Mouse (Mus musculus): ENCODE results near the gene Sbno2. TPM values are rescaled to one million over a fixed set of nuclear protein-coding genes. Genes with fewer than 3 reads are reported as not detected.
A peak's percentile ranks its signal among the peaks of the same experiment; 100 is the strongest.

Gene Sbno2
- polyA plus RNA-seq, 1 experiment from 2014 or later = 13.2 TPM

DNA sequence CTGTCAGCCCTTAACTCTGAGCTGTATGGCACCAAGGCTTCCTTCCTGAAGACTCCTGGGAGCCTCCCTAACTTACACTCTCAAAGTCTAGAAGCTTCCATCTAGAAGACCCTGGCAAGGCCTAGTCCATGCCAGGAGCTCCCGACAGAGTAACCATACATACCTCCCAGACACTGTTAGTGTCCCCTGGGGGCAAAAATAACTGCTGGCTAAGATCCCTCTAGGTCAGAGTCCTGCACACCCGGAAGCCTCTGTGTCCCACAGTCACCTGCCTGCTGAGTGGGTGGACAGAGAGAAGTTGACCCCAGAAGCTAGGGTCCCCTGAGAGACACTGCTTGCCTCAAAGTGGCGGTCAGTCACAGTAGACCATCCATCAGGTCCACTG is 33.9 kb downstream of the Sbno2 start:
- Histone ChIP-seq H3K36me3 (ENCODE audit: control insufficient read depth, insufficient read depth, low read length) (no peaks in the 10 kb centered on the region; the same call in 1 of the 2 replicates), H3K4me2 (replicated peaks; ENCODE audit: low read depth, low read length) (no peak overlapping the region), H3K9me3 (ENCODE audit: control insufficient read depth, low read depth, low read length) (no peaks in the 10 kb centered on the region), H3K4me1 (ENCODE audit: control insufficient read depth, insufficient read depth, low read length) (peaks cover 17% of the 10 kb centered on the region), H3K27me3 (ENCODE audit: control insufficient read depth, insufficient read depth, low read length) (no peaks in the 10 kb centered on the region), H3K4me3 (ENCODE audit: low read depth, low read length) (no peak overlapping the region), H3K9ac (replicated peaks; ENCODE audit: low read depth, low read length) (no peak overlapping the region), H3K27ac (ENCODE audit: low read length) (peak overlapping the region; percentile 84)
- ATAC-seq (ENCODE audit: insufficient number of reproducible peaks, insufficient read depth, low FRiP score, low read depth) = no peak
- WGBS = 79% methylated on average over 3 of the region's 3 CpGs

DNA sequence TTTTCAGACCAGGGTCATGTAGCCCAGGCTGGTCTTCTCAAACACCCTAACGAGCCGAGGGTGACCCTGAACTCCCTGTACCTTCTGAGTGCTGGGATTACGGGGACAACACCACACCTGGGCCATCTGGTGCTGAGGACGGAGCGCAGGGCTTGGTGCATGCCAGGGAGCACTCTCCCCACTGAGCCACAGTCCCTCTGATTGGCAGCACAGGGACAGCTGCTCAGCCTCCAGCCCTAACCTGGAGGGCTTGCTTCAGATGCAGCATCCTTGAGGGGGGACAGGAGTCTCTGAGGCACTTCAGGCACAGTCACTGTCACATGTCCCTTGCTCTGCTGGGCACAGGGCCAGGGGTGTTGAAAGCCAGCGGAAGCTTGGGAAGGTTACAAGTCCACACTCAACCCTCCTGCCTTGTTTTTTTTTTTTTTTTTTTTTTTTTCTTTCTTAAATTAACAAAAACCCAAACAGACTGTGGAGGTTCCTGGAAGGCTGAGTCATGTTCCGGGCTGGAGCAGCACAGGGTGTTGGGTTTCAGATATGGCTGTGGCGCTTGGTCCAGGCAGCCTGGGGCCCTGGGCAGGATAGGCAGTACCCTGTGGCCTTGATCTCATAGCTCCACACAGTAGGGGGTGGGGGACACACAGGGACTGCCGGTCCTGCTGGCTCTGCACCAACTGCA is 34.4 kb downstream of the Sbno2 start:
- Histone ChIP-seq H3K27ac (ENCODE audit: low read length) (peak overlapping the region; percentile 84), H3K4me2 (replicated peaks; ENCODE audit: low read depth, low read length) (no peak overlapping the region), H3K9ac (replicated peaks; ENCODE audit: low read depth, low read length) (no peak overlapping the region), H3K27me3 (ENCODE audit: control insufficient read depth, insufficient read depth, low read length) (no peaks in the 10 kb centered on the region), H3K36me3 (ENCODE audit: control insufficient read depth, insufficient read depth, low read length) (no peaks in the 10 kb centered on the region; the same call in 1 of the 2 replicates), H3K9me3 (ENCODE audit: control insufficient read depth, low read depth, low read length) (no peaks in the 10 kb centered on the region), H3K4me1 (ENCODE audit: control insufficient read depth, insufficient read depth, low read length) (peaks cover 17% of the 10 kb centered on the region), H3K4me3 (ENCODE audit: low read depth, low read length) (no peak overlapping the region)
- peak; percentile 86 for ATAC-seq (ENCODE audit: insufficient number of reproducible peaks, insufficient read depth, low FRiP score, low read depth)
- 60% methylated on average over 9 of the region's 9 CpGs for whole genome bisulfite sequencing

DNA sequence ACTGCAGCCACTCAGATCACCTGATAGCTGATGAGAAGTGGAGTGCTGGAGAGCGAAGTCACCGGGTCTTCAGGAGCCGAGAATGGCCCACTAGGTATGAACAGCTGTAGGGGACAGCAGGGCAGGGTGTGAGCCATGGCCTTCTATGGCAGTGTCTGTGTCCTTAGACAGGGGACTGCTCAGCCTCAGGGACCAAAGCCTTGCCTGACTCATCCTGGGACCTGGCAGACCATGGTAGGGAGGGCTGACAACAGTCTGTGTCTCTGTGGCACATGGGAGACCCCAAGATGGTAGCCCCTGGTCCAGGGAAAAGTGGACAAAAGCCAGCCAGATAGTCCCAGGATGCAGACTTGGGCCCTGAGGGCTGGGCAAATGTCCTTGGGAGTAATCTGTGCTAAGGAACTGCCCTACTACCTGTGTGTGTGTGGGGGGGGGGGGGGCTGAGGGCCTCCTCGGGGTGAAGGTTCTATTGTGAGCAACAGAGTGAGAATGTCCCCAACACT is 35.4 kb downstream of the Sbno2 start:
- Histone ChIP-seq H3K27me3 (ENCODE audit: control insufficient read depth, insufficient read depth, low read length) (no peaks in the 10 kb centered on the region), H3K4me2 (replicated peaks; ENCODE audit: low read depth, low read length) (no peak overlapping the region), H3K4me1 (ENCODE audit: control insufficient read depth, insufficient read depth, low read length) (peaks cover 15% of the 10 kb centered on the region), H3K9ac (replicated peaks; ENCODE audit: low read depth, low read length) (no peak overlapping the region), H3K27ac (ENCODE audit: low read length) (no peak overlapping the region), H3K4me3 (ENCODE audit: low read depth, low read length) (no peak overlapping the region), H3K36me3 (ENCODE audit: control insufficient read depth, insufficient read depth, low read length) (peaks cover 1% of the 10 kb centered on the region; the same call in 1 of the 2 replicates), H3K9me3 (ENCODE audit: control insufficient read depth, low read depth, low read length) (no peaks in the 10 kb centered on the region)
- ATAC-seq (ENCODE audit: insufficient number of reproducible peaks, insufficient read depth, low FRiP score, low read depth) = no peak
- WGBS = 91% methylated on average over 4 of the region's 4 CpGs

DNA sequence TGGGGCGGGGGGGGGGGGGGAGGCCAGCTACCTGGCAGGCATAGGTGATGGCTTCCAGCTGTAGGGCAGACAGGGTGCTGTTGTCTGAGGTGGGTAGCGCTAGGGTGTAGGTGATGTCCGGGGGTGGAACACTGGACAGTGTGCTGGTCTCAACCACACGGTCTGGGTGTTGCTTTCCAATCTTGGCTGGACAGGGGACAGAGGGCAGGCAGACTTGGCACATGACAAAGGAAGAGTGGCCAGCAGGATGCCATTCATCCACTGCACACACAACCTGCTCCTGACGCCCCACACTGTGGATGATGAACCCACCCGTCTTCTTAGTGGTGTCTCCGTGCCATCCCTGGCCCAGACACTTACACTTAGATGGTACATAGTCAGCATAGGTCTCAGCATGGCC is 36.1 kb downstream of the Sbno2 start:
- Histone ChIP-seq H3K9ac (replicated peaks; ENCODE audit: low read depth, low read length) (no peak overlapping the region), H3K27ac (ENCODE audit: low read length) (no peak overlapping the region), H3K4me3 (ENCODE audit: low read depth, low read length) (no peak overlapping the region), H3K36me3 (ENCODE audit: control insufficient read depth, insufficient read depth, low read length) (peaks cover 2% of the 10 kb centered on the region; the same call in 1 of the 2 replicates), H3K4me1 (ENCODE audit: control insufficient read depth, insufficient read depth, low read length) (peaks cover 13% of the 10 kb centered on the region), H3K4me2 (replicated peaks; ENCODE audit: low read depth, low read length) (no peak overlapping the region), H3K9me3 (ENCODE audit: control insufficient read depth, low read depth, low read length) (no peaks in the 10 kb centered on the region), H3K27me3 (ENCODE audit: control insufficient read depth, insufficient read depth, low read length) (no peaks in the 10 kb centered on the region)
- no peak for ATAC-seq (ENCODE audit: insufficient number of reproducible peaks, insufficient read depth, low FRiP score, low read depth)
- 84% methylated on average over 6 of the region's 7 CpGs for WGBS

DNA sequence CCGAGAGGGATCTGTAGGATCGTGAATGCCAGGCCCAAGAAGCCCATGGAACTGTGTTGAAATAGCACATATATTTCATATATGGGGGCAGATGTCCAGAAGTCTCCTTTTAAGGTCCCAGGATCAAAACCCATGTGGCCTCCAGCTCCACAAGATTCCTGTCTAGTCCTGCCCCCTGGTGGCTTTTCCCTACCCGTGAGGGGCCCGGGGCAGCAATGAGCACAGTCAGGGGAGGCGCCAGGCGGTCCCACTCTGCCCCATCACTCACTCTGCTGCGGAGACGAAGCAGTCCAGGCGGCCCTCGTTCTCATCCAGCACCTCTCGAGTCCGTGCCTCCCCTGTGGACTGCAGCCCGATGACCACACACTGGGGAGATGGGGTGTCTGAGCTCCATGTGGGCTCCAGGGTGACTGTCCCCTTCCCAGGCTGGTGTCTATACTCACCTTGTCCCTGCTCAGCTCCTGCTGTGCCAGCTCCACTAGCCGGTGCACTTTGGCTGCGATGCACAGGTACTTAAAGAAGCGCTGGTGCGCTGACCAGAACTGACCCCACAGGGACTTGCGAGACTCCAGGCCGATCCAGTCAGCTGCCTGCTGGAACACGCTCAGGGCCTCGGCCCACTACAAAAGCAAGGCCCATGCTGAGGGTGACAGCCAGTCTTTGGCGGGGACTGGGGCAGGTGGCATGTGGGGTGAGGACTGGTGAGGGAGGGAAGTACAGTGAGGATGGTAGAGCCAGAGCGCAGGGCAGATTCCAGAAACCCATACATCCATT is 41.3 kb downstream of the Sbno2 start:
- Histone ChIP-seq H3K36me3 (ENCODE audit: control insufficient read depth, insufficient read depth, low read length) (peaks cover 31% of the 10 kb centered on the region), H3K4me1 (ENCODE audit: control insufficient read depth, insufficient read depth, low read length) (no peaks in the 10 kb centered on the region), H3K9ac (replicated peaks; ENCODE audit: low read depth, low read length) (no peak overlapping the region), H3K27me3 (ENCODE audit: control insufficient read depth, insufficient read depth, low read length) (no peaks in the 10 kb centered on the region), H3K9me3 (ENCODE audit: control insufficient read depth, low read depth, low read length) (no peaks in the 10 kb centered on the region), H3K4me3 (ENCODE audit: low read depth, low read length) (no peak overlapping the region), H3K4me2 (replicated peaks; ENCODE audit: low read depth, low read length) (no peak overlapping the region), H3K27ac (ENCODE audit: low read length) (no peak overlapping the region)
- 67% methylated on average over 23 of the region's 23 CpGs for WGBS
- ATAC-seq (ENCODE audit: insufficient number of reproducible peaks, insufficient read depth, low FRiP score, low read depth) = no peak

DNA sequence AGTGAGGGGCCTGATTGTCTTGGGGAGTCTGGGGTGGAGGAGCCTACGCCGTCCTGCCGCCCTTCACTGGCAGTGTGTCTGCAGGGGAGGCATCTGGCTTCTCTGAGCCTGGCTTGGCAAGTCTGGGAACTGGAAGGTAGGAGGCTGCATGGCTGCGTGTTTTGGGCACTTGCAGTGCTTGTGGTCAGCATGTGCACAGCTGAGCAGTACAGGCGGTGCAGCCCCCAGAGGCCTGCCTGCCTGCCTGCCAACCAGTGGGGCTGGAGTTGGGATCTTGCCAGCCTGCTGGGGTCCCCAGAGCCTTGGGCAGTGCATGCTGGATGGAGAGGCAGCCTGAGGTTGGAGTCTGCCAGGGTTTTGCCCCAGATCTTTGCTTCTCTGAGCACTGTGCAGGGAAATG is 42.3 kb downstream of the Sbno2 start:
- Histone ChIP-seq H3K4me1 (ENCODE audit: control insufficient read depth, insufficient read depth, low read length) (no peaks in the 10 kb centered on the region), H3K27ac (ENCODE audit: low read length) (no peak overlapping the region), H3K4me3 (ENCODE audit: low read depth, low read length) (no peak overlapping the region), H3K9ac (replicated peaks; ENCODE audit: low read depth, low read length) (no peak overlapping the region), H3K4me2 (replicated peaks; ENCODE audit: low read depth, low read length) (no peak overlapping the region), H3K36me3 (ENCODE audit: control insufficient read depth, insufficient read depth, low read length) (peaks cover 35% of the 10 kb centered on the region), H3K27me3 (ENCODE audit: control insufficient read depth, insufficient read depth, low read length) (no peaks in the 10 kb centered on the region), H3K9me3 (ENCODE audit: control insufficient read depth, low read depth, low read length) (no peaks in the 10 kb centered on the region)
- ATAC-seq (ENCODE audit: insufficient number of reproducible peaks, insufficient read depth, low FRiP score, low read depth) = no peak
- 94% methylated on average over 5 of the region's 5 CpGs for WGBS

DNA sequence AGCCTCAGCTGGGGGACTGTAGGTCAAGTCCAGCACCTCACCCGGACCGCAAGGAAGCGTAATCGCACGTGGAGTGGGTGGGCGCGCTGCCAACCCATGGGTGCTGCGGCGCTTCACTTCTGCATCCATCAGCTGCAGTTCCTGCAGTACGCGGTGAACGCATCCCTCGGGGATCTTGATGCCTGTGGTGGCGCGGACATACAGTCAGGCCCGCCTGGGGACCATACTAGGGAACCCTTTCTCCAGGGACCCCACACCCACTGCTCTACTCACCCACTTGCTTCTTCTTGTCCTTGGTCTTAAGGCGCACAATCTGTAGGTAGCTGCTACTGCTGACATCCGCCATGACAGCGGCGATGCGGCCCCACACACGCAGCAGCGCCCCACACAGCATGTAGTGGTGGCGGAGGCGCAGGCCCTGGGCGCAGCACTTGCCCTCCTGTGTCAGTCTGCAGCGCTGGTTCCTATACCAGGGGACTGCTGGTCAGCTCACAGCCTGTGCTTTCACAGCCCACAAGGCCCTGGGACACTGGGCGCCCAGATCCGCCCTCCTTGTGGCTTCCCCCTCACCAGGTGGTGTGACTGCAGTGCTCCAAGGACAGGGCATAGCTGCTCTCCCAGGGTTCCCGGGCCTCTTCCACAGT is 47.6 kb downstream of the Sbno2 start:
- H3K9ac ChIP-seq (replicated peaks; ENCODE audit: low read depth, low read length) = no peak overlapping the region

DNA sequence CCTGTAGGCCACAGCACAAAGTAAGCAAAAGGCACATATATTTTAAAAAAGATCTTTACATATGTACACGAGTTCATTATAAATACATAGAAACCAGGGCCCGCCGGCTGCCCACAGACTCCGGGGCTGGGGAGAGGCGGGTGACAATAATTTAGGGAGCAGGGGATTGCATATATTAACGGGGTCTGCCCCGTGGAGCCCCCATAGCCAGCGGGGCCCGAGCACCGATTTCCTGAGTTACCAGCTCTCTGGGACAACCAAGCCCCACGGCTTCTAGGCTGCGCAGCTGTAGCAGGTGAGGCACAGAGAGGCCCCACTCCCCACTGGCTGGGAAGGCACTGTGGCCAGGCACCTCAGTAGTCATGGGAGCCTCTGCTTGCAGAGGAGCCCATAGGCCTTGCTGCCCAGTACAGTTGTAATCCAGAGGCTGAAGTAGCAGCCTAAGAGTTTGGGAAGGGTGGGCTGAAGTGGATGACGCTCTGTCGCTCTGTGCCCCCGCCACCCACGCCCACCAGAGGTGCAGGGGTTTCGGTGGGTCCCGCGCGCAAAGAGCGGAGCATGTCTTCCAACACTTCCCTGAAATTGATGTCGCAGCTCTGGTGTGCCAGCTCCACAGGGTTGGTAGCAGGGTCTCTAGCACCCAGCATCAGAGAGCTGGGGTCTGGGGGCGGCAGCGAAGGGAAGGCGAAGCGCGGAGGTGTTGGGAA is 48.2 kb downstream of the Sbno2 start:
- no peak for ATAC-seq (ENCODE audit: insufficient number of reproducible peaks, insufficient read depth, low FRiP score, low read depth)
- Histone ChIP-seq H3K27ac (ENCODE audit: low read length) (no peak overlapping the region), H3K9me3 (ENCODE audit: control insufficient read depth, low read depth, low read length) (no peaks in the 10 kb centered on the region), H3K36me3 (ENCODE audit: control insufficient read depth, insufficient read depth, low read length) (peaks cover 35% of the 10 kb centered on the region), H3K4me1 (ENCODE audit: control insufficient read depth, insufficient read depth, low read length) (peaks cover 18% of the 10 kb centered on the region; the same call in 1 of the 2 replicates), H3K4me3 (ENCODE audit: low read depth, low read length) (no peak overlapping the region), H3K9ac (replicated peaks; ENCODE audit: low read depth, low read length) (no peak overlapping the region), H3K4me2 (replicated peaks; ENCODE audit: low read depth, low read length) (no peak overlapping the region), H3K27me3 (ENCODE audit: control insufficient read depth, insufficient read depth, low read length) (no peaks in the 10 kb centered on the region)
- 92% methylated on average over 27 of the region's 27 CpGs for WGBS

More for the DNA sequence above, 47.6 kb downstream of the Sbno2 start:
- H3K27me3 ChIP-seq (ENCODE audit: control insufficient read depth, insufficient read depth, low read length) = no peaks in the 10 kb centered on the region
- H3K4me1 ChIP-seq (ENCODE audit: control insufficient read depth, insufficient read depth, low read length) = peaks cover 14% of the 10 kb centered on the region; the same call in 1 of the 2 replicates
- no peak overlapping the region for H3K4me3 ChIP-seq (ENCODE audit: low read depth, low read length)
- no peak overlapping the region for H3K4me2 ChIP-seq (replicated peaks; ENCODE audit: low read depth, low read length)
- H3K9me3 ChIP-seq (ENCODE audit: control insufficient read depth, low read depth, low read length) = no peaks in the 10 kb centered on the region
- peaks cover 40% of the 10 kb centered on the region for H3K36me3 ChIP-seq (ENCODE audit: control insufficient read depth, insufficient read depth, low read length)
- no peak overlapping the region for H3K27ac ChIP-seq (ENCODE audit: low read length)
- ATAC-seq (ENCODE audit: insufficient number of reproducible peaks, insufficient read depth, low FRiP score, low read depth) = no peak
- WGBS = 73% methylated on average over 30 of the region's 30 CpGs
